Comparison of ENCODE assay signal across 19 mouse cellular contexts in genomic region chr4:103027745-103028144, GRCm38 (mm10). TPM values are rescaled to one million over a fixed set of nuclear protein-coding genes. Genes with fewer than 3 reads are reported as not detected.
"Had no signal": no experiment of that assay in that cellular context is flagged by ENCODE, and none has a peak within 500 bp of the region (broad histone marks: within the 10 kb centered on the region; RNA-seq: fewer than 3 reads in every experiment).

No protein-coding gene starts in this region.

- H3K4me3 ChIP-seq: lung, embryonic 15.5 days; megakaryocyte, embryonic 14.5 days; midbrain, embryonic 13.5 days; midbrain, embryonic 15.5 days; neural tube, embryonic 12.5 days; stomach, embryonic 15.5 days had no signal

- H3K27ac ChIP-seq: lung, embryonic 15.5 days; macrophage; midbrain, embryonic 13.5 days; midbrain, embryonic 15.5 days; neural tube, embryonic 12.5 days; stomach, embryonic 15.5 days; stomach, postnatal 0 days had no signal

- H3K9me3 ChIP-seq: lung, embryonic 15.5 days; megakaryocyte, embryonic 14.5 days; midbrain, embryonic 13.5 days; midbrain, embryonic 15.5 days; neural tube, embryonic 12.5 days; stomach, embryonic 15.5 days had no signal

- H3K27me3 ChIP-seq: lung, embryonic 15.5 days; megakaryocyte, embryonic 14.5 days; midbrain, embryonic 13.5 days; midbrain, embryonic 15.5 days; neural tube, embryonic 12.5 days; stomach, embryonic 15.5 days had no signal

- H3K9ac ChIP-seq: lung, embryonic 15.5 days; midbrain, embryonic 13.5 days; midbrain, embryonic 15.5 days; neural tube, embryonic 12.5 days; stomach, embryonic 15.5 days had no signal

- ATAC-seq: lung, postnatal 0 days; midbrain, embryonic 13.5 days; midbrain, embryonic 15.5 days had no signal

- H3K4me2 ChIP-seq: lung, embryonic 15.5 days; midbrain, embryonic 11.5 days; midbrain, embryonic 13.5 days; midbrain, embryonic 15.5 days; neural tube, embryonic 12.5 days; stomach, embryonic 15.5 days had no signal

- H3K36me3 ChIP-seq: lung, embryonic 15.5 days; midbrain, embryonic 13.5 days; midbrain, embryonic 15.5 days; neural tube, embryonic 12.5 days; stomach, embryonic 15.5 days had no signal

- H3K4me1 ChIP-seq: lung, embryonic 15.5 days; megakaryocyte, embryonic 14.5 days; midbrain, embryonic 13.5 days; midbrain, embryonic 15.5 days; neural tube, embryonic 12.5 days; stomach, embryonic 15.5 days had no signal

- DNase-seq: lung, adult 2 months; lung, postnatal 14 days; lung, postnatal 36 days; right cerebral cortex, postnatal 14 days; thymus, adult 2 months; thymus, postnatal 25 days; thymus, postnatal 4 days had no signal

RNA-seq across cellular contexts. Expression of gene Insl5, which starts 1.1 kb away (rescaled TPM):
- polyA plus RNA-seq: lung, adult 2 months; lung, postnatal 0 days; macrophage; spleen, adult 2 months; stomach, embryonic 15.5 days; stomach, postnatal 0 days; urinary bladder, adult 2 months had no signal

RNA-seq across cellular contexts. Expression of gene Tctex1d1, which starts 49.3 kb away (rescaled TPM):
- polyA plus RNA-seq: lung, adult 2 months; macrophage; midbrain, embryonic 11.5 days; spleen, adult 2 months had no signal
